Comparison of ENCODE assay signal across 14 mouse cellular contexts in the genomic region with DNA sequence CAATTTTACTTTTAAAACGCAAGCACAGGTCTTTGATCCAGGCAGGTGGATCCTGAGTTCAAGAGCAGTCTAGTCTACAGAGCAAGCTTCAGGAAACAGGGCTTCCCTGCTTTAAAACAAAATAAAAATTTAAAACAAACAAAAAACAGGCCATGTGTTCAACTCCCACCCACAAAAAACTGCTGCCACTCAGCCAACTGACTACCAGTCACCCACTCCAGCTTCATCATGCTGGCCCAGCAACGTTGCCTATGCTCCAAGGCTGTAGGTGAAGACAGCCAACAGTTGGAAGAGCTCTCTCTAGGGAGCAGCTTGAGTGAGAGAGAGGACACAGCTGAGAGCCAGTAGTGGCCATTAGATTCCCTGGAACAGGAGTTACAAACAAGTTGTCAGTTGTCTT.
"Had no signal": no experiment of that assay in that cellular context is flagged by ENCODE, and none has a peak within 500 bp of the region (broad histone marks: within the 10 kb centered on the region; RNA-seq: fewer than 3 reads in every experiment).

No protein-coding gene starts in this region.

- DNase-seq: kidney, adult 2 months; kidney, postnatal 25 days; lung, adult 2 months; lung, postnatal 14 days; lung, postnatal 4 days; midbrain, embryonic 14.5 days; thymus, adult 2 months; thymus, postnatal 14 days; thymus, postnatal 4 days had no signal

- H3K9ac ChIP-seq: liver, embryonic 14.5 days had no signal

- ATAC-seq: intestine, postnatal 0 days had no signal

- H3K4me2 ChIP-seq: midbrain, embryonic 11.5 days had no signal

- H3K27ac ChIP-seq: kidney, postnatal 0 days; left cerebral cortex, adult 2 months; liver, embryonic 14.5 days had no signal

- H3K4me3 ChIP-seq: left cerebral cortex, adult 2 months had no signal
